Comparison of ENCODE assay signal across 15 mouse cellular contexts in genomic region chr5:35233142-35233541, GRCm38 (mm10). TPM values are rescaled to one million over a fixed set of nuclear protein-coding genes. Genes with fewer than 3 reads are reported as not detected.
"Had no signal": no experiment of that assay in that cellular context is flagged by ENCODE, and none has a peak within 500 bp of the region (broad histone marks: within the 10 kb centered on the region; RNA-seq: fewer than 3 reads in every experiment).

No protein-coding gene starts in this region.

- H3K4me1 ChIP-seq: limb, embryonic 13.5 days; liver, embryonic 15.5 days; midbrain, embryonic 15.5 days; neural tube, embryonic 12.5 days had no signal

- H3K9ac ChIP-seq: limb, embryonic 13.5 days; liver, embryonic 15.5 days; midbrain, embryonic 15.5 days; neural tube, embryonic 12.5 days had no signal

- H3K4me3 ChIP-seq: limb, embryonic 13.5 days; liver, embryonic 15.5 days; megakaryocyte, embryonic 14.5 days; midbrain, embryonic 15.5 days; neural tube, embryonic 12.5 days had no signal

- DNase-seq: left cerebral cortex, postnatal 4 days; lung, adult 2 months; thymus, postnatal 4 days had no signal

- H3K27ac ChIP-seq: limb, embryonic 13.5 days; liver, embryonic 15.5 days; macrophage; midbrain, embryonic 15.5 days; neural tube, embryonic 12.5 days; stomach, postnatal 0 days had no signal

- H3K9me3 ChIP-seq: limb, embryonic 13.5 days; liver, embryonic 15.5 days; megakaryocyte, embryonic 14.5 days; midbrain, embryonic 15.5 days; neural tube, embryonic 12.5 days had no signal

- H3K27me3 ChIP-seq: limb, embryonic 13.5 days; liver, embryonic 15.5 days; midbrain, embryonic 15.5 days; neural tube, embryonic 12.5 days had no signal

- ATAC-seq: intestine, postnatal 0 days; midbrain, embryonic 15.5 days had no signal

- H3K36me3 ChIP-seq: limb, embryonic 13.5 days; liver, embryonic 15.5 days; midbrain, embryonic 15.5 days; neural tube, embryonic 12.5 days had no signal

- H3K4me2 ChIP-seq: limb, embryonic 13.5 days; liver, embryonic 15.5 days; midbrain, embryonic 11.5 days; midbrain, embryonic 15.5 days; neural tube, embryonic 12.5 days had no signal

RNA-seq across cellular contexts. Expression of gene Adra2c, which starts 45.0 kb away (rescaled TPM):
- total RNA-seq: liver, adult 2 months; monocyte, adult 5-6 weeks; neutrophil, adult 5-6 weeks had no signal
- polyA plus RNA-seq: limb, embryonic 13.5 days; liver, adult 2 months; liver, embryonic 15.5 days; macrophage; stomach, postnatal 0 days had no signal
